Mouse (Mus musculus) kidney, adult 2 months (tissue): ENCODE measurements at regions not wholly inside any gene's neighbourhood (a gene's known extent, or its start where the extent isn't known, plus 50 kb on each side); places are given as distances from the start of the nearest gene placed in this dataset.

Experiments used
- DNase-seq: peaks from one replicate; pipeline ENCODE4 v3.0.0; 2021
- H3K27ac ChIP-seq: fragments of 200-500 bp; 2 replicates; pipeline ENCODE4 v1.5.1; 2012; ENCODE audit warnings: low read depth, low read length, control low read depth, inconsistent platforms; ENCODE audit not compliant: insufficient read depth
- H3K27me3 ChIP-seq: fragments of 200-500 bp; replicated peaks from 2 replicates; pipeline ENCODE4 v1.6.1; 2012; ENCODE audit warnings: mild to moderate bottlenecking, moderate library complexity, low read length, inconsistent platforms; ENCODE audit not compliant: control insufficient read depth, insufficient read depth
- H3K36me3 ChIP-seq: fragments of 200-500 bp; 2 replicates; pipeline ENCODE4 v1.6.1; 2012; ENCODE audit warnings: mild to moderate bottlenecking, moderate library complexity, low read length, inconsistent platforms; ENCODE audit not compliant: control insufficient read depth, insufficient read depth
- H3K4me1 ChIP-seq: fragments of 200-500 bp; 2 replicates; pipeline ENCODE4 v1.6.1; 2011; ENCODE audit warnings: low read length; ENCODE audit not compliant: control insufficient read depth, insufficient read depth
- H3K4me3 ChIP-seq: fragments of 200-500 bp; 2 replicates; pipeline ENCODE4 v1.5.1; 2011; ENCODE audit warnings: mild to moderate bottlenecking, low read depth, low read length, control low read depth; ENCODE audit not compliant: insufficient read depth
- CTCF ChIP-seq: fragments of 200-500 bp; conservative IDR thresholded peaks from 2 replicates; pipeline ENCODE4 v1.5.1; 2011; ENCODE audit warnings: low read depth, mild to moderate bottlenecking, control low read depth, low read length, moderate library complexity, mixed read lengths; ENCODE audit not compliant: insufficient read depth, insufficient read length
- POLR2A ChIP-seq: fragments of 200-500 bp; IDR thresholded peaks from one replicate; pipeline ENCODE4 v1.6.1; 2011; ENCODE audit warnings: low read depth, low read length, control low read depth
- WGBS: fragments of 180-500 bp; shearing (Covaris S2); methylation state at CpG from one replicate; pipeline ENCODE4 v1.1.7; 2018; 5-methylcytosine and 5-hydroxymethylcytosine counted together

GRCm38 (mm10) chr1:113989676-113990296 lies 1694.8 kb upstream of the Cntnap5a start:
- H3K4me1 ChIP-seq: no peaks in the 10 kb centered on the region
- TF ChIP-seq POLR2A: no peak
- no peaks in the 10 kb centered on the region for H3K27me3 ChIP-seq
- H3K27ac ChIP-seq: no peak overlapping the region
- WGBS: 68% methylated on average over 6 of the region's 6 CpGs
- no peaks in the 10 kb centered on the region for H3K36me3 ChIP-seq
- no peak overlapping the region for H3K4me3 ChIP-seq
- no peak for DNase-seq

- H3K4me1 ChIP-seq: no peaks in the 10 kb centered on the region
- no peak overlapping the region for H3K27ac ChIP-seq
- DNase-seq: no peak
- WGBS: 53% methylated on average over 2 of the region's 2 CpGs
- no peaks in the 10 kb centered on the region for H3K27me3 ChIP-seq
- H3K4me3 ChIP-seq: no peak overlapping the region
- TF ChIP-seq CTCF: no peak
- TF ChIP-seq POLR2A: no peak
- H3K36me3 ChIP-seq: no peaks in the 10 kb centered on the region
Observed at GRCm38 (mm10) chr1:113992488-113992887, 1692.1 kb upstream of the Cntnap5a start.

GRCm38 (mm10) chr1:114037877-114038276 lies 1646.7 kb upstream of the Cntnap5a start:
- TF ChIP-seq CTCF: no peak
- no peak for TF ChIP-seq POLR2A
- no peaks in the 10 kb centered on the region for H3K36me3 ChIP-seq
- H3K4me1 ChIP-seq: no peaks in the 10 kb centered on the region
- DNase-seq: no peak
- no peak overlapping the region for H3K4me3 ChIP-seq
- H3K27me3 ChIP-seq: no peaks in the 10 kb centered on the region
- no peak overlapping the region for H3K27ac ChIP-seq

GRCm38 (mm10) chr1:114039383-114039782 lies 1645.2 kb upstream of the Cntnap5a start:
- 57% methylated on average over 1 of the region's 1 CpGs for WGBS

GRCm38 (mm10) chr1:114063097-114063496 lies 1621.5 kb upstream of the Cntnap5a start:
- Histone ChIP-seq H3K4me1 (no peaks in the 10 kb centered on the region), H3K4me3 (no peak overlapping the region), H3K36me3 (no peaks in the 10 kb centered on the region), H3K27me3 (no peaks in the 10 kb centered on the region), H3K27ac (no peak overlapping the region)
- no peak for TF ChIP-seq POLR2A
- TF ChIP-seq CTCF: no peak
- DNase-seq: no peak
- WGBS: 77% methylated on average over 2 of the region's 2 CpGs

More at GRCm38 (mm10) chr1:114039383-114039782, 1645.2 kb upstream of the Cntnap5a start:
- DNase-seq: peak; percentile 33
- no peak for TF ChIP-seq POLR2A
- TF ChIP-seq CTCF: no peak
- Histone ChIP-seq H3K4me1 (no peaks in the 10 kb centered on the region), H3K27me3 (no peaks in the 10 kb centered on the region), H3K36me3 (no peaks in the 10 kb centered on the region), H3K27ac (no peak overlapping the region), H3K4me3 (no peak overlapping the region)

- no peak for DNase-seq
- no peaks in the 10 kb centered on the region for H3K27me3 ChIP-seq
- H3K36me3 ChIP-seq: no peaks in the 10 kb centered on the region
- H3K4me1 ChIP-seq: no peaks in the 10 kb centered on the region
- no peak overlapping the region for H3K4me3 ChIP-seq
- H3K27ac ChIP-seq: no peak overlapping the region
- TF ChIP-seq CTCF: no peak
- TF ChIP-seq POLR2A: no peak
Observed at GRCm38 (mm10) chr1:114074506-114074905, 1610.0 kb upstream of the Cntnap5a start.
